18 mouse cellular contexts compared by ENCODE assay signal in the genomic region with DNA sequence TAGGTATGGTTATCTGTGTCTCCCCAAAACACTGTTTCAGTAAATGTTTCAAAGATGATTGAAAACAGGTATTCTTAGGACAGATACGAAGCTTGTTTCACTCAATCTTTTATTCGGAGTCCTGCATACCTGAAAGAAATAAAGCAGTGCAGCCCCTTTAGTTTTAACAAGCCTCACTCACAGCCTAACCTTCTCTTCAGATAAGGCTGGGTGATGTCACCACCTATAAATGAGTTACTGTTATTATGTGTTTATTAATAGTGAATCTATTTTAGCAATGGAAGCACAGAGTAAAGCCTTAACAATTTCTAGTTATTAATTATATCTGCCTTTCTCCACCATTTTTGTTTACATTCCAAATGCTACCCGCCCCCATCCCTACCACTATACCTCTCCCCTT.
"Had no signal": no experiment of that assay in that cellular context is flagged by ENCODE, and none has a peak within 500 bp of the region (broad histone marks: within the 10 kb centered on the region; RNA-seq: fewer than 3 reads in every experiment).

No protein-coding gene starts in this region.

- H3K27me3 ChIP-seq: midbrain, embryonic 12.5 days; neural tube, embryonic 13.5 days; neural tube, embryonic 15.5 days had no signal

- ATAC-seq: midbrain, embryonic 16.5 days had no signal

- H3K4me1 ChIP-seq: midbrain, embryonic 10.5 days; midbrain, embryonic 12.5 days had no signal

- H3K4me2 ChIP-seq: lung, embryonic 14.5 days; midbrain, embryonic 12.5 days; neural tube, embryonic 13.5 days; neural tube, embryonic 15.5 days had no signal

- H3K27ac ChIP-seq: midbrain, embryonic 10.5 days; midbrain, embryonic 12.5 days; neural tube, embryonic 13.5 days; neural tube, embryonic 15.5 days had no signal

- H3K9me3 ChIP-seq: midbrain, embryonic 10.5 days; midbrain, embryonic 12.5 days; neural tube, embryonic 13.5 days; neural tube, embryonic 15.5 days had no signal

- H3K4me3 ChIP-seq: midbrain, embryonic 10.5 days; midbrain, embryonic 12.5 days; myocyte; neural tube, embryonic 13.5 days; neural tube, embryonic 15.5 days had no signal

- H3K9ac ChIP-seq: lung, embryonic 14.5 days; midbrain, embryonic 12.5 days; neural tube, embryonic 13.5 days; neural tube, embryonic 15.5 days had no signal

- DNase-seq: lung, embryonic 14.5 days; lung, postnatal 10 days; lung, postnatal 4 days; midbrain, embryonic 14.5 days; retina, postnatal 1 day; right cerebral cortex, adult 18-20 months; right cerebral cortex, postnatal 25 days; right cerebral cortex, postnatal 4 days; spleen, adult 18-20 months; thymus, adult 18-20 months; thymus, postnatal 14 days; thymus, postnatal 36 days had no signal

- H3K36me3 ChIP-seq: midbrain, embryonic 10.5 days; midbrain, embryonic 12.5 days; neural tube, embryonic 13.5 days; neural tube, embryonic 15.5 days had no signal
